Mouse (Mus musculus): ENCODE measurements around the gene Blm. TPM values are rescaled to one million over a fixed set of nuclear protein-coding genes. Genes with fewer than 3 reads are reported as not detected.

The Blm gene
- polyA plus RNA-seq, 1 experiment from 2014 or later = 12.9 TPM

GRCm38 (mm10) chr7:80417601-80418000, 117.3 kb downstream of the Blm start:
- no peaks in the 10 kb centered on the region for H3K9me3 ChIP-seq (ENCODE audit: control insufficient read depth, low read length)
- DNase-seq (no peak), ATAC-seq (ENCODE audit: low FRiP score, low TSS enrichment) (no peak)
- H3K36me3 ChIP-seq (ENCODE audit: control insufficient read depth, insufficient read depth, low read length) = no peaks in the 10 kb centered on the region
- no peak overlapping the region for H3K4me2 ChIP-seq (ENCODE audit: low read length)
- H3K4me1 ChIP-seq (ENCODE audit: control insufficient read depth, insufficient read depth, low read length) = no peaks in the 10 kb centered on the region
- H3K4me3 ChIP-seq (replicated peaks; ENCODE audit: low read depth, low read length) = no peak overlapping the region
- no peaks in the 10 kb centered on the region for H3K27me3 ChIP-seq (ENCODE audit: control insufficient read depth, insufficient read depth, low read length)
- H3K27ac ChIP-seq (replicated peaks; ENCODE audit: low read depth, low read length) = no peak overlapping the region
- H3K9ac ChIP-seq (replicated peaks; ENCODE audit: low read length) = no peak overlapping the region

- Histone ChIP-seq H3K36me3 (ENCODE audit: control insufficient read depth, insufficient read depth, low read length) (no peaks in the 10 kb centered on the region), H3K4me3 (replicated peaks; ENCODE audit: low read depth, low read length) (no peak overlapping the region)
- 92% methylated on average over 7 of the region's 7 CpGs for WGBS
Measured at GRCm38 (mm10) chr7:80416969-80417368, 118.0 kb downstream of the Blm start.

GRCm38 (mm10) chr7:80414303-80414855, 120.5 kb downstream of the Blm start:
- Histone ChIP-seq H3K9me3 (ENCODE audit: control insufficient read depth, low read length) (no peaks in the 10 kb centered on the region), H3K36me3 (ENCODE audit: control insufficient read depth, insufficient read depth, low read length) (no peaks in the 10 kb centered on the region), H3K4me3 (replicated peaks; ENCODE audit: low read depth, low read length) (no peak overlapping the region), H3K4me2 (ENCODE audit: low read length) (no peak overlapping the region), H3K27ac (replicated peaks; ENCODE audit: low read depth, low read length) (no peak overlapping the region), H3K9ac (replicated peaks; ENCODE audit: low read length) (no peak overlapping the region), H3K4me1 (ENCODE audit: control insufficient read depth, insufficient read depth, low read length) (no peaks in the 10 kb centered on the region), H3K27me3 (ENCODE audit: control insufficient read depth, insufficient read depth, low read length) (no peaks in the 10 kb centered on the region)
- DNase-seq (no peak), ATAC-seq (ENCODE audit: low FRiP score, low TSS enrichment) (no peak)
- WGBS = 87% methylated on average over 7 of the region's 7 CpGs

More at GRCm38 (mm10) chr7:80416969-80417368, 118.0 kb downstream of the Blm start:
- DNase-seq (no peak), ATAC-seq (ENCODE audit: low FRiP score, low TSS enrichment) (no peak)
- no peaks in the 10 kb centered on the region for H3K9me3 ChIP-seq (ENCODE audit: control insufficient read depth, low read length)
- no peak overlapping the region for H3K27ac ChIP-seq (replicated peaks; ENCODE audit: low read depth, low read length)
- no peaks in the 10 kb centered on the region for H3K4me1 ChIP-seq (ENCODE audit: control insufficient read depth, insufficient read depth, low read length)
- H3K4me2 ChIP-seq (ENCODE audit: low read length) = no peak overlapping the region
- no peaks in the 10 kb centered on the region for H3K27me3 ChIP-seq (ENCODE audit: control insufficient read depth, insufficient read depth, low read length)
- H3K9ac ChIP-seq (replicated peaks; ENCODE audit: low read length) = no peak overlapping the region

GRCm38 (mm10) chr7:80413512-80414302, 121.2 kb downstream of the Blm start:
- ATAC-seq (ENCODE audit: low FRiP score, low TSS enrichment) (no peak), DNase-seq (no peak)
- Histone ChIP-seq H3K9me3 (ENCODE audit: control insufficient read depth, low read length) (no peaks in the 10 kb centered on the region), H3K36me3 (ENCODE audit: control insufficient read depth, insufficient read depth, low read length) (no peaks in the 10 kb centered on the region), H3K9ac (replicated peaks; ENCODE audit: low read length) (no peak overlapping the region), H3K4me1 (ENCODE audit: control insufficient read depth, insufficient read depth, low read length) (no peaks in the 10 kb centered on the region), H3K27ac (replicated peaks; ENCODE audit: low read depth, low read length) (no peak overlapping the region), H3K4me2 (ENCODE audit: low read length) (no peak overlapping the region), H3K4me3 (replicated peaks; ENCODE audit: low read depth, low read length) (no peak overlapping the region), H3K27me3 (ENCODE audit: control insufficient read depth, insufficient read depth, low read length) (no peaks in the 10 kb centered on the region)
- WGBS = 85% methylated on average over 9 of the region's 9 CpGs

GRCm38 (mm10) chr7:80412781-80413180, 122.1 kb downstream of the Blm start:
- Histone ChIP-seq H3K4me2 (ENCODE audit: low read length) (no peak overlapping the region), H3K36me3 (ENCODE audit: control insufficient read depth, insufficient read depth, low read length) (no peaks in the 10 kb centered on the region), H3K9ac (replicated peaks; ENCODE audit: low read length) (no peak overlapping the region), H3K9me3 (ENCODE audit: control insufficient read depth, low read length) (no peaks in the 10 kb centered on the region), H3K4me1 (ENCODE audit: control insufficient read depth, insufficient read depth, low read length) (no peaks in the 10 kb centered on the region), H3K27me3 (ENCODE audit: control insufficient read depth, insufficient read depth, low read length) (no peaks in the 10 kb centered on the region), H3K27ac (replicated peaks; ENCODE audit: low read depth, low read length) (no peak overlapping the region), H3K4me3 (replicated peaks; ENCODE audit: low read depth, low read length) (no peak overlapping the region)
- WGBS = 55% methylated on average over 5 of the region's 5 CpGs
- ATAC-seq (ENCODE audit: low FRiP score, low TSS enrichment) (no peak), DNase-seq (no peak)

GRCm38 (mm10) chr7:80412279-80412678, 122.6 kb downstream of the Blm start:
- Histone ChIP-seq H3K27ac (replicated peaks; ENCODE audit: low read depth, low read length) (no peak overlapping the region), H3K27me3 (ENCODE audit: control insufficient read depth, insufficient read depth, low read length) (no peaks in the 10 kb centered on the region), H3K36me3 (ENCODE audit: control insufficient read depth, insufficient read depth, low read length) (no peaks in the 10 kb centered on the region), H3K4me2 (ENCODE audit: low read length) (no peak overlapping the region), H3K4me3 (replicated peaks; ENCODE audit: low read depth, low read length) (no peak overlapping the region), H3K9me3 (ENCODE audit: control insufficient read depth, low read length) (no peaks in the 10 kb centered on the region), H3K9ac (replicated peaks; ENCODE audit: low read length) (no peak overlapping the region), H3K4me1 (ENCODE audit: control insufficient read depth, insufficient read depth, low read length) (no peaks in the 10 kb centered on the region)
- 77% methylated on average over 10 of the region's 10 CpGs for WGBS
- ATAC-seq (ENCODE audit: low FRiP score, low TSS enrichment) (no peak), DNase-seq (no peak)

GRCm38 (mm10) chr7:80410380-80410779, 124.5 kb downstream of the Blm start:
- Histone ChIP-seq H3K4me2 (ENCODE audit: low read length) (no peak overlapping the region), H3K27ac (replicated peaks; ENCODE audit: low read depth, low read length) (no peak overlapping the region), H3K9ac (replicated peaks; ENCODE audit: low read length) (no peak overlapping the region), H3K4me3 (replicated peaks; ENCODE audit: low read depth, low read length) (no peak overlapping the region), H3K36me3 (ENCODE audit: control insufficient read depth, insufficient read depth, low read length) (no peaks in the 10 kb centered on the region), H3K27me3 (ENCODE audit: control insufficient read depth, insufficient read depth, low read length) (0 out of 2 replicates have a peak, but pooled peaks cover 3% of the 10 kb centered on the region), H3K4me1 (ENCODE audit: control insufficient read depth, insufficient read depth, low read length) (no peaks in the 10 kb centered on the region), H3K9me3 (ENCODE audit: control insufficient read depth, low read length) (no peaks in the 10 kb centered on the region)
- DNase-seq (no peak), ATAC-seq (ENCODE audit: low FRiP score, low TSS enrichment) (no peak)
- WGBS = 80% methylated on average over 9 of the region's 9 CpGs

- no peak overlapping the region for H3K4me3 ChIP-seq (replicated peaks; ENCODE audit: low read depth, low read length)
- H3K4me1 ChIP-seq (ENCODE audit: control insufficient read depth, insufficient read depth, low read length) = peaks cover 5% of the 10 kb centered on the region; the same call in 1 of the 2 replicates
- DNase-seq = no peak
- no peak overlapping the region for H3K27ac ChIP-seq (replicated peaks; ENCODE audit: low read depth, low read length)
- 78% methylated on average over 9 of the region's 9 CpGs for WGBS
- 0 out of 2 replicates have a peak, but pooled peaks cover 8% of the 10 kb centered on the region for H3K27me3 ChIP-seq (ENCODE audit: control insufficient read depth, insufficient read depth, low read length)
- no peaks in the 10 kb centered on the region for H3K9me3 ChIP-seq (ENCODE audit: control insufficient read depth, low read length)
- H3K4me2 ChIP-seq (ENCODE audit: low read length) = no peak overlapping the region
- no peak for ATAC-seq (ENCODE audit: low FRiP score, low TSS enrichment)
- H3K36me3 ChIP-seq (ENCODE audit: control insufficient read depth, insufficient read depth, low read length) = no peaks in the 10 kb centered on the region
- H3K9ac ChIP-seq (replicated peaks; ENCODE audit: low read length) = no peak overlapping the region
Measured at GRCm38 (mm10) chr7:80407712-80408111, 127.2 kb downstream of the Blm start.

GRCm38 (mm10) chr7:80406186-80406585, 128.7 kb downstream of the Blm start:
- Histone ChIP-seq H3K36me3 (ENCODE audit: control insufficient read depth, insufficient read depth, low read length) (no peaks in the 10 kb centered on the region), H3K4me1 (ENCODE audit: control insufficient read depth, insufficient read depth, low read length) (peaks cover 8% of the 10 kb centered on the region), H3K4me2 (ENCODE audit: low read length) (no peak overlapping the region), H3K27me3 (ENCODE audit: control insufficient read depth, insufficient read depth, low read length) (0 out of 2 replicates have a peak, but pooled peaks cover 8% of the 10 kb centered on the region), H3K9ac (replicated peaks; ENCODE audit: low read length) (no peak overlapping the region), H3K27ac (replicated peaks; ENCODE audit: low read depth, low read length) (no peak overlapping the region), H3K4me3 (replicated peaks; ENCODE audit: low read depth, low read length) (no peak overlapping the region), H3K9me3 (ENCODE audit: control insufficient read depth, low read length) (no peaks in the 10 kb centered on the region)
- 90% methylated on average over 3 of the region's 3 CpGs for WGBS
- no peak for DNase-seq
- no peak for ATAC-seq (ENCODE audit: low FRiP score, low TSS enrichment)

Data from midbrain, embryonic 14.5 days (tissue).